15 mouse cellular contexts compared by ENCODE assay signal in the genomic region with DNA sequence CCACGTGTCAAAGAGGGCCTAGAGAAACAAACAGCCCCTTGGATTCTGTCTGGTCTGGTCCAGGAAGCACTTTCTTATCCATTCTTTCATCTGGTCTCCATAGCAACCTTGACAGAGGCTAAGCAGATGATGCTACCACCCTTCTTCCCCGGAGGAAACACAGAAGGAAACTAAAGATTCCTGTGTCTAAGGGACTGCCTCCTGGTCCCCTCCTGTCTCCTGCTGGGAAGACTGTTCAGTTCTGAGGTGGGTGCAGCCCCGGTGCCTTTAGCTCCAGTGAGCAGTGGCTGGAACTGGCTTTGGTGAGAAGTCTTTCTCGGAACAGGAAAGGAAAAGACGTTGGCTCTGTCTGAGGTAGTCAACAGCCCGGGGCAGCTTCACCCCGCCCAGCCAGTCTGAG. TPM values are rescaled to one million over a fixed set of nuclear protein-coding genes. Genes with fewer than 3 reads are reported as not detected.
DNase-seq lines count a peak whose midpoint lies in the region; ATAC-seq and TF ChIP-seq lines count a peak whose summit lies in the region.
"Had no signal": no experiment of that assay in that cellular context is flagged by ENCODE, and none has a peak within 500 bp of the region (broad histone marks: within the 10 kb centered on the region; RNA-seq: fewer than 3 reads in every experiment).

No protein-coding gene starts in this region.

- TF ChIP-seq CTCF in lung, embryonic 14.5 days (IDR thresholded peaks at IDR 0.05; ENCODE audit: low read depth): no peak

- no peak overlapping the region for H3K9ac ChIP-seq in midbrain, embryonic 11.5 days (ENCODE audit: low read length)
- no peak overlapping the region for H3K9ac ChIP-seq in lung, embryonic 14.5 days
- H3K9ac ChIP-seq in midbrain, embryonic 16.5 days (ENCODE audit: low read depth, low read length): no peak overlapping the region
- H3K9ac ChIP-seq: neural tube, embryonic 13.5 days had no signal

- H3K4me3 ChIP-seq in midbrain, embryonic 10.5 days: no peak overlapping the region
- H3K4me3 ChIP-seq in midbrain, embryonic 11.5 days (ENCODE audit: low read depth, low read length): no peak overlapping the region
- H3K4me3 ChIP-seq in lung, embryonic 14.5 days (ENCODE audit: low read depth, low read length): no peak overlapping the region
- no peak overlapping the region for H3K4me3 ChIP-seq in midbrain, embryonic 16.5 days (ENCODE audit: low read depth, low read length)
- H3K4me3 ChIP-seq: erythroblast, embryonic 14.5 days; neural tube, embryonic 13.5 days had no signal

- ATAC-seq in midbrain, embryonic 11.5 days (ENCODE audit: low FRiP score): no peak; the same call in 1 of the 2 replicates
- ATAC-seq in lung, embryonic 14.5 days (ENCODE audit: insufficient read depth): no peak
- ATAC-seq in midbrain, embryonic 16.5 days: no peak

- H3K4me2 ChIP-seq in midbrain, embryonic 11.5 days: no peak overlapping the region
- no peak overlapping the region for H3K4me2 ChIP-seq in lung, embryonic 14.5 days
- H3K4me2 ChIP-seq in midbrain, embryonic 16.5 days (ENCODE audit: low read length): peak overlapping the region; percentile 14; the same call in 1 of the 2 replicates
- H3K4me2 ChIP-seq: neural tube, embryonic 13.5 days had no signal

- no peaks in the 10 kb centered on the region for H3K9me3 ChIP-seq in midbrain, embryonic 10.5 days (replicated peaks)
- H3K9me3 ChIP-seq in midbrain, embryonic 11.5 days (ENCODE audit: control insufficient read depth, low read length): no peaks in the 10 kb centered on the region
- 0 out of 2 replicates have a peak, but pooled peaks cover 4% of the 10 kb centered on the region for H3K9me3 ChIP-seq in lung, embryonic 14.5 days (ENCODE audit: low read depth, low read length)
- H3K9me3 ChIP-seq in midbrain, embryonic 16.5 days (replicated peaks; ENCODE audit: control insufficient read depth, low read length, poor library complexity, severe bottlenecking): no peaks in the 10 kb centered on the region
- H3K9me3 ChIP-seq: neural tube, embryonic 13.5 days had no signal

- no peaks in the 10 kb centered on the region for H3K36me3 ChIP-seq in midbrain, embryonic 10.5 days
- H3K36me3 ChIP-seq in midbrain, embryonic 11.5 days (ENCODE audit: control insufficient read depth, insufficient read depth, low read length): no peaks in the 10 kb centered on the region
- H3K36me3 ChIP-seq in lung, embryonic 14.5 days (ENCODE audit: insufficient read depth): no peaks in the 10 kb centered on the region
- no peaks in the 10 kb centered on the region for H3K36me3 ChIP-seq in midbrain, embryonic 16.5 days (ENCODE audit: control insufficient read depth, insufficient read depth, low read length)
- H3K36me3 ChIP-seq: neural tube, embryonic 13.5 days had no signal

- H3K27ac ChIP-seq in midbrain, embryonic 10.5 days (replicated peaks): 0 out of 2 replicates have a peak overlapping the region, but pooled peaks have one; percentile 28
- H3K27ac ChIP-seq in midbrain, embryonic 11.5 days (ENCODE audit: low read depth, low read length): no peak overlapping the region
- H3K27ac ChIP-seq in lung, embryonic 14.5 days (ENCODE audit: low read depth): no peak overlapping the region
- H3K27ac ChIP-seq in midbrain, embryonic 16.5 days (ENCODE audit: low read length): peak overlapping the region; percentile 70
- H3K27ac ChIP-seq: neural tube, embryonic 13.5 days had no signal

- H3K27me3 ChIP-seq in midbrain, embryonic 10.5 days (ENCODE audit: low read depth, poor library complexity, severe bottlenecking): no peaks in the 10 kb centered on the region
- H3K27me3 ChIP-seq in midbrain, embryonic 11.5 days (ENCODE audit: control insufficient read depth, insufficient read depth, low read length): no peaks in the 10 kb centered on the region
- H3K27me3 ChIP-seq in lung, embryonic 14.5 days (ENCODE audit: insufficient read depth, low read length): no peaks in the 10 kb centered on the region
- no peaks in the 10 kb centered on the region for H3K27me3 ChIP-seq in midbrain, embryonic 16.5 days (ENCODE audit: control insufficient read depth, insufficient read depth, low read depth, low read length)
- H3K27me3 ChIP-seq: neural tube, embryonic 13.5 days had no signal

- WGBS in midbrain, embryonic 10.5 days: 29% methylated on average over 7 of the region's 7 CpGs
- WGBS in midbrain, embryonic 11.5 days: 31% methylated on average over 7 of the region's 7 CpGs
- 12% methylated on average over 7 of the region's 7 CpGs for WGBS in lung, embryonic 14.5 days
- WGBS in midbrain, embryonic 16.5 days: 20% methylated on average over 7 of the region's 7 CpGs

- peaks cover 25% of the 10 kb centered on the region for H3K4me1 ChIP-seq in midbrain, embryonic 10.5 days
- no peaks in the 10 kb centered on the region; the same call in 1 of the 2 replicates for H3K4me1 ChIP-seq in midbrain, embryonic 11.5 days (ENCODE audit: control insufficient read depth, insufficient read depth, low read length)
- H3K4me1 ChIP-seq in lung, embryonic 14.5 days (ENCODE audit: insufficient read depth): peaks cover 9% of the 10 kb centered on the region; the same call in 1 of the 2 replicates
- peaks cover 21% of the 10 kb centered on the region for H3K4me1 ChIP-seq in midbrain, embryonic 16.5 days (ENCODE audit: control insufficient read depth, insufficient read depth, low read length)

- no peak for DNase-seq in midbrain, embryonic 10.5 days (ENCODE audit: low spot score)
- no peak for DNase-seq in midbrain, embryonic 11.5 days (ENCODE audit: low spot score, missing footprints)
- peak; percentile 50 for DNase-seq in brain, adult 2 months (ENCODE audit: low read depth, low spot score)
- DNase-seq in lung, embryonic 14.5 days: peak; percentile 47
- no peak for DNase-seq in thymus, adult 18-20 months
- DNase-seq in thymus, postnatal 4 days: no peak
- DNase-seq: adrenal gland, postnatal 25 days; cerebellum, adult 11 months; heart, postnatal 36 days; kidney, adult 2 months; right cerebral cortex, adult 18-20 months; thymus, postnatal 25 days had no signal

RNA-seq across cellular contexts. Expression of gene Slc16a9, which starts 47.1 kb away (rescaled TPM):
- polyA plus RNA-seq in midbrain, embryonic 10.5 days (2016; fragmentation: Nextera tagmentation; extraction: Ambion mirVana): 0.25 and 0.36 TPM in 2 replicates
- 0.29 and 0.48 TPM in 2 replicates for polyA plus RNA-seq in midbrain, embryonic 11.5 days (2014; fragmentation: Nextera tagmentation; extraction: Ambion mirVana)
- 6.3 and 6.9 TPM in 2 replicates for polyA plus RNA-seq in lung, embryonic 14.5 days (2014; fragmentation: Nextera tagmentation; extraction: Ambion mirVana)
- 1.9 and 2.1 TPM in 2 replicates for polyA plus RNA-seq in midbrain, embryonic 16.5 days (2015; fragmentation: Nextera tagmentation; extraction: Ambion mirVana)
- polyA plus RNA-seq: erythroblast, embryonic 14.5 days had no signal

Comparison
In these comparisons a context has a peak if more than half of its experiments do, and no peak if none do; other contexts are left out.
1. H3K27ac ChIP-seq: peak in midbrain, embryonic 10.5 days (single experiment) and midbrain, embryonic 16.5 days (single experiment); none in midbrain, embryonic 11.5 days (single experiment) and lung, embryonic 14.5 days (single experiment).
2. DNase-seq: peak in brain, adult 2 months (single experiment) and lung, embryonic 14.5 days (single experiment); none in midbrain, embryonic 10.5 days (single experiment), midbrain, embryonic 11.5 days (single experiment), thymus, adult 18-20 months (0 of 2) and thymus, postnatal 4 days (single experiment).